Mouse (Mus musculus) ES-Bruce4 (cell line): ENCODE measurements around the gene Rhobtb3.
"Not testable (repeated sequence)": the region's sequence is repeated elsewhere in the genome, so short reads cannot be mapped to it uniquely, and the experiment has no call there.

Source experiments
- CTCF ChIP-seq: IDR thresholded peaks from one replicate; pipeline ENCODE4 v1.8.1; 2011; ENCODE audit warnings: low read depth, low read length
- EP300 ChIP-seq: IDR thresholded peaks from 2 replicates; pipeline ENCODE4 v1.6.1; 2011; ENCODE audit warnings: low read depth, low read length; ENCODE audit not compliant: insufficient read depth

DNA sequence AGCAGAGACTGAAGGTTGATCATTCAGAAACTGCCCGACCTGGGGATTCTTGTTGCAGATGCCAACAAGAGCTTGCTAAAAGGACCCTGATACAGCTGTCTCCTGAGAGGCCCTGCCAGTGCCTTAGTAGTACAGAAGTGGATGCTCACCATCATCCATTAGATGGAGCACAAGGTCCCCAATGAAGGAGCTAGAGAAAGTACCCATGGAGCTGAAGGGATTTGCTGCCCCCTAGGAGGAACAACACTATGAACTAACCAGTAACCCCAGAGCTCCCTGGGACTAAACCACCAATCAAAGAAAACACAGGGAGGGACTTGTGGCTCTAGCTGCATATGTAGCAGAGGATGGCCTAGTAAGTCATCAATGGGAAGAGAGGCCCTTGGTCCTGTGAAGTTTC lies 42.8 kb downstream of the Rhobtb3 start:
- not testable (repeated sequence) for TF ChIP-seq CTCF, EP300
